Mouse (Mus musculus) frontal cortex, postnatal 36 days (tissue): ENCODE measurements around the gene Mfn2.
A peak's percentile ranks its signal among the peaks of the same experiment; 100 is the strongest.
"Not testable (repeated sequence)": the region's sequence is repeated elsewhere in the genome, so short reads cannot be mapped to it uniquely, and the experiment has no call there.

Experiments
- DNase-seq, 2 experiments: peaks; one replicate each; pipeline ENCODE4 v3.0.0; 2022; ENCODE audit warnings: low spot score in 2 of 2

Mfn2 gene

GRCm38 (mm10) chr4:147868450-147869031 lies 36.0 kb downstream of the Mfn2 start, which contains the start of the genes Miip and Fv1:
TSS of gene Miip (minus strand) at chr4:147868816.
TSS of gene Fv1 (plus strand) at chr4:147868979.
- DNase-seq: peak; percentile 94 to 98

DNA sequence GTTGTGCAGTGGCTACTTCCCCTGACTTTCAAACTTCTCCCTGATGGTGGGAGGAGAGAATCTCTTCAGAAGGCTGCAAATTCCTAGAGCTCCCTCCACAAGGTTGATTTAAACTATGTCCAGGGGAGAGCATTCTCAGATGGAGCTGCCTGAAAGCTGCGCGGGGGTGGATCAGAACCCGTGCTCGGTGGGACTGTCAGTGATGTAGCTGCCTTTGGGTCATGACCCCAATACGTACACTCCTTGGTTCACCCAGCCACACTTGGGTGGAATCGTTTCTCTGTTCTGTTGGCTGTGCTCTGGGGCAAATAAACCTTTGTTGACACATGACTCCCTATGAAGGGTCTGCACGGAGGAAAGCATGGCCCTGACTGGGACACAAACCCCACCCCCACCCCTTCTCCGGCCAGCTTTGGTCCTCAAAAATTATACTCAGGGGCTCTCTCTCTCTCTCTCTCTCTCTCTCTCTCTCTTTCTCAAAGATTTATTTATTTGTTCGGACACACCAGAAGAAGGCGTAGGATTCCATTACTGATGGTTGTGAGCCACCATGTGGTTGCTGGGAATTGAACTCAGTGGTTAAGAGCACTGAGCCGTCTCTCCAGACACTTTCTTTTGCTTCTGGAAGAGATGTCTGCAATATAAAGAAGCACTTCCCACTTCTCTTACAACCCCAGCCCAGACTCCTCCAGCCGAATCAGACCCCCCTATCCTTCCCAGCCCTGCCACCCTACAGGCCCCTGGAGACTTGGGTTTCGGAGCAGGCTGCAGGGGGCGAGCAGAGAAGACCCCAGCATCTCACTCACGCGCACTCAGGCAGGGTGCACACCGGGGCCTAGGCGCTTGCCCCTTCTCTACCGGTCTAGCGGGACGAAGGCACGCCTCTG lies 36.7 kb downstream of the Mfn2 start:
- DNase-seq: no peak

GRCm38 (mm10) chr4:147866793-147867192 lies 37.7 kb downstream of the Mfn2 start:
- DNase-seq: not testable (repeated sequence)

DNA sequence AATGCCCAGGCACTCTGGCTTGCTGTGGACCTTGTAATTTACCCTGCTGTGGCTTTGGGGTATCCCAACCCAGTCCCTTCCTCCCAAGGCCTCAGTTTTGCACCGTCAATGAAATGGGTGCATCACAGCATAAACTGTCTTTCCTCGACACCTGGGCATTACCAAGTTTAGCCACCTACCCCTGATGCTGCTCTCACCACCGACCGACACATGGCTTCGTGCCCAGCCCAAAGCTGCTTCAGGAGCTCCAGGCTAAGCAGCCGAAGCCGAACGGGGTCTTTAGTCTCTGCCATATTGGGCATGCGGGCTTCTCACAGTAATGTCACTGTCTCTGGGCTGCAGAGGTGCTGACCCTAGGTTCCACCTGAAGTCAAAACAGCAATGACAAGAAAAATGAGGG lies 38.4 kb downstream of the Mfn2 start:
- no peak for DNase-seq

DNA sequence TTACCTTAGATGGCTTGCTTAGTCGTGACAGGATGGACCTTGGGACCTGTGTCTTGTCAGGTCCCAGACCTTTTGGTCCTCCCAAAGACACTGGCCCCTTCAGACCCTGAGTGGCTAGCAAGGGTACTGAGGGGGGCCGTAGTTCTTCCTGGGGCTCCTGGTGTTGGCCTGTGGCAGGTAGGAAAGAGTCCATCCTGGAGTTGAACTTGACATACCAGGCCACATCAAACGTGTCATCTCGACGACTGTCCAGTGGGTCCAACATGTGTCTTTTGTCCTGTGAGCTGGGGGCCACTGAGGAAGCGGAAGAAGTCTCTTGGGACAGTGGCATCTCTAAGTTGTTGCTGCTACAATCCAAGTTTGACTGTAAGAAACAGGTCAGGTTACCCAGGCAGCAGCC lies 38.9 kb downstream of the Mfn2 start:
- DNase-seq: no peak

DNA sequence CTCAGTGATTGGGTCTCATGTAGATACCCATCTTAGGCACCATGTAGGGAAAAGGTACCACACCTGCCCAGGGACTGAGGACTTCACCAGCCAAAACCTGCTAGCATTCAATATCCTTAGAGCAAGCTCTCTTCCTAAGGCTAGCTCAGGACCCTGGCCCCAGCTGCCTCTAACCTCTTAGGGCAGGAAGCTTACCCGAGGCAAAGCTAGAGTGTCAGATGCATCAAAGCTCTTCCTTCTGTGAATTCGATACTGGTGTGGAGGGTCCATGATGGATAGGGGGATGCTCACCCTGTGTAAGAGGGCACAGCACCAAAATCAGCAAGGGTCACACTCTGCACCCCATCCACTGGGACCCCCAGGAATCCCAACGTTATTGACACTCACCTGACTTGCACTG lies 42.5 kb downstream of the Mfn2 start:
- no peak for DNase-seq

- DNase-seq: no peak
Observed at GRCm38 (mm10) chr4:147850776-147851175, 53.7 kb downstream of the Mfn2 start.

GRCm38 (mm10) chr4:147848584-147848991 lies 55.9 kb downstream of the Mfn2 start:
- DNase-seq: no peak

DNA sequence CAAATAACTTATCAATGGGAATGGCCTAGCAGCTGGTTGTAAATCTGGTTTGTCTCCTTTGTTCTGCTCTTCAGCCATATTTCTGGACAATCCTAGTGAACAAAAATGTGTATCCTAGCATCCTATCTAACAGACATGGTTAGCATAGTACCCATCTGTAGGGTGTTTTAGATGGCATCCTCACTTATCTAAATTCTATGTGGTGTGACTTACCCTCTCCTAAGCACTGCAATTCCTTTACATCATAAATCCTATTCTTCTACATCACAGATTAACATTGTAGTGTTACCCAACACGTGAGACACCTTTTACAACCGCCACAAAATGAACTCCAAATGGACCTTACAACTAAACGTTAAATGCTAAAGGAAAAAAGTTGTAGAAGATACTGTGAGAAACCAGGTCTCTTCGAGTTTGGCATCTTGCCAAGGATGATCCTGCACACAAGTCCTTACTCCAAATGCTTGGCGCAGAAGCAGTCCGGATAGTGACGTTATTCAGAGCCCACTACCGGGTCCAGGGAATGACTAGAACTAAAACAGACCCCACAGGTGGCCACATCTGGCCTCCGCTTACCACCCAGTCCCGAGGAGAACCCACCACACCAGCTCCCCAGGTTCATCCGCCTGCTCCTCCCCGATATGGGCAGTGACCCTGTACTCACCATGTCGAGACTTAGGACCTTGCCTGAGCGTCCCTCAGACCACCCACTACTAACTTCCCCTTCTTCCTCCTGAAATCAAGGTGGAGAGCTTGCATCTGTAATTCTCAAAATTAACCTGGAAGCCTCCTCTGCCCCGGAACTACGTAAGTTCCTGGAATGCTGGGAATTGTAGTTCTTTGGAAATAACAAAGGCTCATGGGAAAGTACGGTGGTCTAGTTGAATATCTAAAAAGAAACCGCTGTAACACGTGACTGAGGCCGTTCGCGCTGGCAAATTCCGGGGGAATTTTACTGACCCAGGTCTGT lies 56.6 kb downstream of the Mfn2 start, which contains the start of gene Zfp933:
Gene Zfp933, minus strand, starts transcription at position 753 of the 970 bp plus-strand sequence.
- peak; percentile 70 to 89 for DNase-seq

- no peak for DNase-seq
Observed at GRCm38 (mm10) chr4:147842871-147843270, 61.6 kb downstream of the Mfn2 start.

- peak in 1 of 2 experiments; percentile 44 for DNase-seq
Observed at GRCm38 (mm10) chr4:147839282-147839681, 65.2 kb downstream of the Mfn2 start.

- DNase-seq: no peak
Observed at GRCm38 (mm10) chr4:147824389-147824788, 80.1 kb downstream of the Mfn2 start.
